Mouse (Mus musculus) spleen, postnatal 14 days (tissue): ENCODE data around the gene Plscr3.

Experiments used
- DNase-seq, 2 experiments: peaks; one replicate each; pipeline ENCODE4 v3.0.0; 2021 to 2022; ENCODE audit warnings: low spot score in 2 of 2

Plscr3 gene

GRCm38 (mm10) chr11:69846198-69846680, at the start of gene Plscr3:
TSS of gene Plscr3 (plus strand) at chr11:69846376.
- peak; percentile 89 to 91 for DNase-seq

GRCm38 (mm10) chr11:69797924-69798323, 48.3 kb upstream of the Plscr3 start:
- no peak for DNase-seq

GRCm38 (mm10) chr11:69799394-69800137, 46.6 kb upstream of the Plscr3 start:
- DNase-seq: peak in 1 of 2 experiments; percentile 51

GRCm38 (mm10) chr11:69800138-69800391, 46.1 kb upstream of the Plscr3 start:
- DNase-seq: no peak

- no peak for DNase-seq
Observed at GRCm38 (mm10) chr11:69800392-69801197, 45.6 kb upstream of the Plscr3 start.

GRCm38 (mm10) chr11:69801379-69801977, 44.7 kb upstream of the Plscr3 start, which contains the start of gene Fgf11:
TSS of gene Fgf11 (minus strand) at chr11:69801857.
- DNase-seq: no peak

GRCm38 (mm10) chr11:69802648-69803105, 43.5 kb upstream of the Plscr3 start:
- no peak for DNase-seq

- no peak for DNase-seq
Observed at GRCm38 (mm10) chr11:69803328-69803727, 42.8 kb upstream of the Plscr3 start.

- DNase-seq: peak; percentile 48 to 63
Observed at GRCm38 (mm10) chr11:69803786-69804651, 42.2 kb upstream of the Plscr3 start.

- DNase-seq: no peak
Observed at GRCm38 (mm10) chr11:69804652-69804940, 41.6 kb upstream of the Plscr3 start.

- no peak for DNase-seq
Observed at GRCm38 (mm10) chr11:69804972-69805909, 40.9 kb upstream of the Plscr3 start, which contains the start of gene Tmem102. TSS of gene Tmem102 (minus strand) at chr11:69805624.

- no peak for DNase-seq
Observed at GRCm38 (mm10) chr11:69806378-69806777, 39.8 kb upstream of the Plscr3 start.

- no peak for DNase-seq
Observed at GRCm38 (mm10) chr11:69807641-69808040, 38.5 kb upstream of the Plscr3 start.

GRCm38 (mm10) chr11:69810280-69810679, 35.9 kb upstream of the Plscr3 start:
- no peak for DNase-seq

GRCm38 (mm10) chr11:69815155-69815554, 31.0 kb upstream of the Plscr3 start, which contains the start of gene Gm39566:
TSS of gene Gm39566 (minus strand) at chr11:69815298.
- DNase-seq: no peak

GRCm38 (mm10) chr11:69816520-69816919, 29.7 kb upstream of the Plscr3 start:
- no peak for DNase-seq

- no peak for DNase-seq
Observed at GRCm38 (mm10) chr11:69818365-69818764, 27.8 kb upstream of the Plscr3 start, which contains the start of gene Spem2. TSS of gene Spem2 (minus strand) at chr11:69818465.

- no peak for DNase-seq
Observed at GRCm38 (mm10) chr11:69818871-69819270, 27.3 kb upstream of the Plscr3 start.

- no peak for DNase-seq
Observed at GRCm38 (mm10) chr11:69822080-69822479, 24.1 kb upstream of the Plscr3 start, which contains the start of gene Spem1. TSS of gene Spem1 (minus strand) at chr11:69822180.

- no peak for DNase-seq
Observed at GRCm38 (mm10) chr11:69823456-69823855, 22.7 kb upstream of the Plscr3 start.
